Mouse (Mus musculus) neural tube, embryonic 13.5 days (tissue): ENCODE results near the gene Pbx3. TPM values are rescaled to one million over a fixed set of nuclear protein-coding genes. Genes with fewer than 3 reads are reported as not detected.
A peak's percentile ranks its signal among the peaks of the same experiment; 100 is the strongest.

Experiments
- ATAC-seq: fragments of 200-750 bp; cut with Nextera tagmentation; 2 replicates; pipeline ENCODE4 v1.8.0; 2017; ENCODE audit warnings: low read depth, mild to moderate bottlenecking, moderate TSS enrichment, moderate library complexity
- H3K27ac ChIP-seq: fragments of 300-500 bp; sonication (generic); replicated peaks from 2 replicates; pipeline ENCODE4 v1.5.1; 2015; ENCODE audit warnings: moderate library complexity, mild to moderate bottlenecking, inconsistent platforms
- H3K27me3 ChIP-seq: fragments of 300-500 bp; sonication (generic); 2 replicates; pipeline ENCODE4 v1.6.1; 2015; ENCODE audit warnings: mild to moderate bottlenecking, inconsistent platforms
- H3K36me3 ChIP-seq: fragments of 300-500 bp; sonication (generic); 2 replicates; pipeline ENCODE4 v1.6.1; 2015; ENCODE audit warnings: mild to moderate bottlenecking, inconsistent platforms
- H3K4me1 ChIP-seq: fragments of 300-500 bp; sonication (generic); replicated peaks from 2 replicates; pipeline ENCODE4 v1.6.1; 2015; ENCODE audit warnings: inconsistent platforms
- H3K4me2 ChIP-seq: fragments of 300-500 bp; sonication (generic); 2 replicates; pipeline ENCODE4 v1.6.1; 2015; ENCODE audit warnings: inconsistent platforms, mild to moderate bottlenecking, moderate library complexity
- H3K4me3 ChIP-seq: fragments of 300-500 bp; sonication (generic); 2 replicates; pipeline ENCODE4 v1.5.1; 2015; ENCODE audit warnings: mild to moderate bottlenecking, inconsistent platforms
- H3K9ac ChIP-seq: fragments of 300-500 bp; sonication (generic); 2 replicates; pipeline ENCODE4 v1.6.1; 2015; ENCODE audit warnings: moderate library complexity, mild to moderate bottlenecking, inconsistent platforms
- H3K9me3 ChIP-seq: fragments of 300-500 bp; sonication (generic); 2 replicates; pipeline ENCODE4 v1.6.1; 2016; ENCODE audit warnings: inconsistent platforms
- WGBS: fragments of 180-500 bp; shearing (Covaris S2); methylation state at CpG from one replicate; pipeline ENCODE4 v1.1.7; 2015; 5-methylcytosine and 5-hydroxymethylcytosine counted together
- polyA plus RNA-seq: library from polyadenylated mRNA; unstranded; fragments of >200 nt; fragmentation: Nextera tagmentation; extraction: Ambion mirVana; gene quantifications from 2 replicates; pipeline ENCODE4 v1.2.1, GENCODE M21; 2015

The Pbx3 gene
- polyA plus RNA-seq, 1 experiment from 2014 or later = 109 TPM

DNA sequence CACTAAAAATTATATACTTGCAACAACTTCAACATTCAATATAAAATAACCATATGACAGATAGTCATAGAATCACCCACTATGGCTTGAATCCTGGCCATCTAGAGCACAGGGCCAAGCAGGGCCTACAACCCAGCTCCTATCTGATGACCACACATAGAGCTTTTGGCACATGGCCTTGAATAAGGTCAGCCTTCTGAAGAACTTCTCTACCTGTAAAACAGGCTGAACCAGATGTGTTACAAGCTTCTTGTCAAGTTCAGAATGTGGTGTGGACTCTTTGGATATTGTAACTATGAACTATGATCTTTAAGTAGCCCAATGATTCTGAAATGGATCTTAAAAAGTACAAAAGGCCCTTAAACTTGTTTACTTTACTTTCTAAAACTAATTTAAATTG lies 132.1 kb downstream of the Pbx3 start:
- H3K4me3 ChIP-seq = no peak overlapping the region
- no peaks in the 10 kb centered on the region for H3K27me3 ChIP-seq
- H3K9me3 ChIP-seq = no peaks in the 10 kb centered on the region
- no peak overlapping the region for H3K4me2 ChIP-seq
- no peaks in the 10 kb centered on the region for H3K36me3 ChIP-seq
- ATAC-seq = no peak
- peaks cover 47% of the 10 kb centered on the region for H3K4me1 ChIP-seq
- no peak overlapping the region for H3K27ac ChIP-seq
- H3K9ac ChIP-seq = no peak overlapping the region

DNA sequence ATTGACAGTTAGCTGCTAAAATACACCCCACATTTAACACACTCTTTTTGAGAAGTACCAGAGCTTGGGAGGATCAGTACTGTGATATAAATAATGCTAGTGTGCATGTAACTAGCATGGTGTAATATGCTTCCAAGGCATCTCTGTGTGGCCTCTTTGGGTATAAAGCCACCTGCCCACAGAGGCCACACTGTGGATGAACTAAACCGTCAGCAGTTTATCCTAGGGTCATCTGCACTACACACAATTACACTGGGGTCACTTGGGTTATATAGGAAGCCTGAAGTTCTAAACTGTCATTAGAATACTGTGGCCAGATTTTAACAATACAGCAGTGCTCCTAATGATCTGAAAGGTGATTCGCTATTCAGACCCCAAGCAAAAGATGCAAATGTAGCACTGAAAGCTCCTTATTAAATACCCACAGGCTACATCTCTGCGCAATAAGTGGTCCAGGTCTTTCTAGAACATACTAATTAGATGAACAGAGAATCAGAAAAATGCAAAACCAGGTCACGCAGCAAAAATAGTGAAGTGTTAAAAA lies 133.6 kb downstream of the Pbx3 start:
- Histone ChIP-seq H3K27ac (0 out of 2 replicates have a peak overlapping the region, but pooled peaks have one; percentile 3), H3K4me2 (no peak overlapping the region), H3K36me3 (no peaks in the 10 kb centered on the region), H3K27me3 (no peaks in the 10 kb centered on the region), H3K9ac (no peak overlapping the region), H3K4me3 (no peak overlapping the region), H3K4me1 (peaks cover 50% of the 10 kb centered on the region), H3K9me3 (no peaks in the 10 kb centered on the region)
- WGBS = 33% methylated on average over 4 of the region's 4 CpGs
- no peak for ATAC-seq

GRCm38 (mm10) chr2:34235467-34236075 lies 137.4 kb downstream of the Pbx3 start:
- ATAC-seq = no peak
- Histone ChIP-seq H3K9ac (no peak overlapping the region), H3K36me3 (no peaks in the 10 kb centered on the region), H3K27ac (peak overlapping the region; percentile 61), H3K9me3 (no peaks in the 10 kb centered on the region), H3K4me1 (peaks cover 69% of the 10 kb centered on the region), H3K4me2 (peak overlapping the region; percentile 22), H3K27me3 (no peaks in the 10 kb centered on the region), H3K4me3 (no peak overlapping the region)
- WGBS = 16% methylated on average over 8 of the region's 8 CpGs

DNA sequence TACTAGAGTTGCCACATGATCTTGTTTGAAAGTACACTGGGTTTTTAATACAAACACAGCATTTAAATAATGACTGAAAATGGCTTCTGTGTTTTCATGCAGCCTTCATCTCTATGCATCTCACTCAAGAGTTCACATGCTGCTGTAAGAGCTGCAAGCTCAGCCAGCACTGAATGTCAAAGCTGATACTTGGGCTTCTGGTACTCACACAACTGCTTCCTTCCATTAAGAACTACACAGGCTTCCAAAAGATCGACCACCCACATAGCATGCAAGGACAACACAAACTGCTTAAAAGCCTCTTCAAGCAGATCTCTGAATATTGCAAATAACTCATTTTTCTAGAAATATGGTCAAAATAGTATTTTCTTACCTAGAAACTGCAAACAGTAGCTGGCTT lies 138.7 kb downstream of the Pbx3 start:
- peak overlapping the region; percentile 61; the same call in 1 of the 2 replicates for H3K27ac ChIP-seq
- no peaks in the 10 kb centered on the region for H3K36me3 ChIP-seq
- ATAC-seq = no peak

DNA sequence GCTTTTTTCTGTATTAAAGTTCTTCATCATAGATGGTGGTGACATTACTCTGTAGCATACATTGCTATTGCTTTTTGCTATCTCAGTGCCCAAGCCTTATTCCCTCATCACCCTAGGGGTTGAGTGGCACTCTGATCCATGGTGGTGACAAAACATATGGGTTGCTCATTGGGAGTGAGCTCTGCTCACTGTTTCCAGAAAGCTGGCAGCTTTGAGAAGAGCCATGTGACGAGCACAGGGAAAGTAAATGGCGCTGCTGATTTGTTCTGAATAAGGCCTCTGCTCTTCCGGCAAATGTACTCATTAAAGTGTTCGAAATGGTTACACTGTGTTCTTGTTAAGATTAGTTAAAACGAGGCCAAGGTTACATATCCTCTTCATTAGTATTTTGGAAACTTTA lies 139.7 kb downstream of the Pbx3 start:
- Histone ChIP-seq H3K36me3 (no peaks in the 10 kb centered on the region), H3K27ac (no peak overlapping the region), H3K27me3 (no peaks in the 10 kb centered on the region), H3K9me3 (no peaks in the 10 kb centered on the region), H3K4me2 (no peak overlapping the region), H3K9ac (no peak overlapping the region), H3K4me1 (peaks cover 78% of the 10 kb centered on the region), H3K4me3 (no peak overlapping the region)
- no peak for ATAC-seq
- WGBS = 59% methylated on average over 5 of the region's 5 CpGs

More for the DNA sequence above, 138.7 kb downstream of the Pbx3 start:
- no peaks in the 10 kb centered on the region for H3K9me3 ChIP-seq
- H3K27me3 ChIP-seq = no peaks in the 10 kb centered on the region
- 35% methylated on average over 1 of the region's 1 CpGs for WGBS
- no peak overlapping the region for H3K4me3 ChIP-seq
- no peak overlapping the region for H3K4me2 ChIP-seq
- peaks cover 73% of the 10 kb centered on the region for H3K4me1 ChIP-seq
- H3K9ac ChIP-seq = no peak overlapping the region

GRCm38 (mm10) chr2:34227688-34228087 lies 145.3 kb downstream of the Pbx3 start:
- Histone ChIP-seq H3K9me3 (no peaks in the 10 kb centered on the region), H3K9ac (no peak overlapping the region), H3K4me3 (no peak overlapping the region), H3K36me3 (peaks cover 7% of the 10 kb centered on the region), H3K4me2 (no peak overlapping the region), H3K4me1 (peaks cover 70% of the 10 kb centered on the region), H3K27me3 (no peaks in the 10 kb centered on the region), H3K27ac (peak overlapping the region; percentile 34; the same call in 1 of the 2 replicates)
- peak; percentile 37; the same call in 1 of the 2 replicates for ATAC-seq
- WGBS = 36% methylated on average over 4 of the region's 4 CpGs

DNA sequence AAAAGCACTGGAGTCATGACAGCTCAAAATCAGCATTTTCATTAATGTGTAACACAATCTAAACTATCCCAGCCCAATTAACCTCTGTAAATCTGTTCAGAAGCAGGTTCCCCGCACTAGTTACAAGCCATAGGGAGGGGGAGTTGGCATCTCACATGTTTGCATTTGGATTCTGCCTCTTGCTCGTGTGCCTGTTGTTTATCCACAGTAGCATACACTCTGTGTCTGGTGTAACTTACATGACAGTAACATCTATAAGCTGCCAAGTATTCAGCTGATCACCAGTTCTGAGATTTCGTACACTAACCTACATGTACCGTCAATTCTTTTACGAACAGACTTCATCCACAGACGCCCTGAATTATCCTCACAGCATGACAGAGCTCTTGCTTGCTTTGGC lies 147.5 kb downstream of the Pbx3 start:
- ATAC-seq = no peak

DNA sequence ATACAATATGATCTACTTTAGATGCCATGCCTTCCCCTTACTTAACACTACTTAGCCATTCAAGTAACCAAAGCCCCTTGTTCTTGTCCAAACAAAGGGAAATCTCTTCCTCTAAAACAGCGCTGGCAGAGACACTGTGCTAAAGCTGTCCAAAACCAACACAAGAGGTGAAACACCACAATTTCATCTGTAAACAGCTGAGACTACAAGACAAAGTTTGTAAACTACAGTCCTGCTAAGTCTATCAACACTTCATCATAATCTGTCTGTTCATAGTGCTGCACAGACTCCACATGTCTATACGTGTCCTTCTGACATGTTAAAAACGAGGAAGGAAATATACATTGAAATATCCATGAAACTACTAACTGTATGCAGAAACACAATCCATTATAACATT lies 151.5 kb downstream of the Pbx3 start:
- H3K9me3 ChIP-seq = no peaks in the 10 kb centered on the region
- peaks cover 30% of the 10 kb centered on the region for H3K4me1 ChIP-seq
- peaks cover 7% of the 10 kb centered on the region for H3K36me3 ChIP-seq
- H3K4me3 ChIP-seq = no peak overlapping the region
- 85% methylated on average over 3 of the region's 3 CpGs for WGBS
- H3K27ac ChIP-seq = no peak overlapping the region
- no peak overlapping the region for H3K9ac ChIP-seq
- H3K4me2 ChIP-seq = no peak overlapping the region
- no peak for ATAC-seq
- H3K27me3 ChIP-seq = no peaks in the 10 kb centered on the region

More for the DNA sequence above, 147.5 kb downstream of the Pbx3 start:
- Histone ChIP-seq H3K27ac (no peak overlapping the region), H3K36me3 (peaks cover 7% of the 10 kb centered on the region), H3K4me3 (no peak overlapping the region), H3K4me1 (peaks cover 62% of the 10 kb centered on the region), H3K27me3 (no peaks in the 10 kb centered on the region), H3K4me2 (no peak overlapping the region), H3K9me3 (no peaks in the 10 kb centered on the region), H3K9ac (no peak overlapping the region)
- 54% methylated on average over 6 of the region's 6 CpGs for WGBS

DNA sequence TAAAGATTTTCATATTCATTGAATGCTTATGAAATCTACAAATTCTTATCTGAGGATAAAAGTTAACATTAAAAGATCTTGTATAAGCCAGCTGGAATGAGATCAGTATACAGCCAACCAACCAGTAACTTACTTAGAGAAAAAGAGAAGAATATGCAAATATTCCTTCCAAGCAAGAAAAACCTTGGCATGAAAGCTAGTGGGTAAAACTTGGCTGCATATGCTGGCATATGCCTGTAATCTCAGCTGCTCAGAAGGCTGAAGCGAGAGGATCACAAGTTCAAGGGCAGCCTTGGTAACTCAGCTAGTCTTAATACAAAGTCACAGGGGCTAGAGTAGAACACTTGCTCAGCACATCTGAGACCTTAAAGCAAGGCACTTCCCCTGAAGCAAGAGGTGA lies 153.8 kb downstream of the Pbx3 start:
- no peak for ATAC-seq
- H3K27me3 ChIP-seq = no peaks in the 10 kb centered on the region
- no peak overlapping the region for H3K9ac ChIP-seq
- no peak overlapping the region; the same call in 1 of the 2 replicates for H3K27ac ChIP-seq
- no peaks in the 10 kb centered on the region for H3K9me3 ChIP-seq
- WGBS = 100% methylated on average over 1 of the region's 1 CpGs
- no peak overlapping the region for H3K4me2 ChIP-seq
- H3K4me1 ChIP-seq = peaks cover 15% of the 10 kb centered on the region
- H3K36me3 ChIP-seq = peaks cover 6% of the 10 kb centered on the region
- no peak overlapping the region for H3K4me3 ChIP-seq

DNA sequence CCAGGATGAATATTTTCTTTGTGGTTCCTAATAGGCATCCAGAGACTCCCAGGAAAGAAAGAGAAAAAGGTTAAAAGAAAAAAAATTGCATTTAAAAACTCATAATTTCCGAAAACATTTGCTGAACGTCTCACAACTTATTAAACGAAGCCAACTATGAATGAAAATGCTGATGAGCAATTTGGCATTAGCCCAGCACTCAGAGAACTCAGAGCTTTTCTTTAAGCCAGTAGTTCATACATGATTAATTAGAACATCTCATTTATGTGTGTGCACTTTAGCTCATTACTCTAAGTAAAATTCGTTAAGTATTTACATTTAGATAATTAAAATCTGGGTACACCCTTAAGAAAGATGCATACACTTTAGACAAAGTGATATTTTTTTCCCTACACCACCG lies 155.3 kb downstream of the Pbx3 start:
- ATAC-seq = no peak
- Histone ChIP-seq H3K4me3 (no peak overlapping the region), H3K4me2 (no peak overlapping the region), H3K9me3 (no peaks in the 10 kb centered on the region), H3K9ac (no peak overlapping the region), H3K27me3 (no peaks in the 10 kb centered on the region), H3K27ac (no peak overlapping the region), H3K4me1 (peaks cover 19% of the 10 kb centered on the region), H3K36me3 (no peaks in the 10 kb centered on the region)
- WGBS = 53% methylated on average over 5 of the region's 5 CpGs

- Histone ChIP-seq H3K36me3 (0 out of 2 replicates have a peak, but pooled peaks cover 8% of the 10 kb centered on the region), H3K4me2 (no peak overlapping the region), H3K4me3 (no peak overlapping the region), H3K27ac (no peak overlapping the region), H3K4me1 (peaks cover 13% of the 10 kb centered on the region), H3K9me3 (no peaks in the 10 kb centered on the region), H3K9ac (no peak overlapping the region), H3K27me3 (no peaks in the 10 kb centered on the region)
- 68% methylated on average over 5 of the region's 5 CpGs for WGBS
- ATAC-seq = no peak
Measured at GRCm38 (mm10) chr2:34215496-34215895, 157.4 kb downstream of the Pbx3 start.

- 92% methylated on average over 1 of the region's 1 CpGs for WGBS
- 0 out of 2 replicates have a peak, but pooled peaks cover 8% of the 10 kb centered on the region for H3K36me3 ChIP-seq
- ATAC-seq = no peak
- no peak overlapping the region for H3K27ac ChIP-seq
- no peak overlapping the region for H3K4me3 ChIP-seq
- H3K9me3 ChIP-seq = no peaks in the 10 kb centered on the region
- H3K9ac ChIP-seq = no peak overlapping the region
- H3K27me3 ChIP-seq = no peaks in the 10 kb centered on the region
- no peak overlapping the region for H3K4me2 ChIP-seq
- peaks cover 11% of the 10 kb centered on the region; the same call in 1 of the 2 replicates for H3K4me1 ChIP-seq
Measured at GRCm38 (mm10) chr2:34212418-34212817, 160.5 kb downstream of the Pbx3 start.

DNA sequence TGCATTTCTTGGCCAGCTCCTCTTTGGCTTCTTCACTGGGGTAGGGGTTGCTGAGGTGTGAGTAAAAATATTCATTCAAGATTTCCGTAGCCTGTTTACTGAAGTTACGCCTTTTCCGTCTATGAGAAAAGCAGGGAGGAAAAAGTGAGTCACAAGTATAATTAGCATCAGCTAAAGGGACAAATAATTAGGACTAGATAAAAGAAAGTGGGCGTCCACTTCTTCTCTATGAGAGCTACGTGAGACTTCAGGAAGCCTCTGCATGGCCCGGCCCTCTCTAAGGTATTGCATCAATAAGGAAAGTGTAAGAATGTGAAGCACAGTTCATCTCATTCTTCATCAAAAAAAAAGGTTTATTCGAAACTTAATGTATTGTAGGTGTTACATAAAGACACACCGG lies 168.1 kb downstream of the Pbx3 start:
- H3K27ac ChIP-seq = no peak overlapping the region
- no peak overlapping the region for H3K9ac ChIP-seq
- 92% methylated on average over 8 of the region's 8 CpGs for WGBS
- peaks cover 14% of the 10 kb centered on the region for H3K36me3 ChIP-seq
- no peaks in the 10 kb centered on the region for H3K27me3 ChIP-seq
- no peak overlapping the region for H3K4me3 ChIP-seq
- no peak overlapping the region for H3K4me2 ChIP-seq
- H3K9me3 ChIP-seq = no peaks in the 10 kb centered on the region
- peaks cover 5% of the 10 kb centered on the region; the same call in 1 of the 2 replicates for H3K4me1 ChIP-seq
- no peak for ATAC-seq
